Mouse (Mus musculus) midbrain, embryonic 15.5 days (tissue): ENCODE data around the gene Lypd6b. TPM values are rescaled to one million over a fixed set of nuclear protein-coding genes. Genes with fewer than 3 reads are reported as not detected.

Experiments used
- ATAC-seq: fragments of 200-750 bp; cut with Nextera tagmentation; replicated peaks from 2 replicates; pipeline ENCODE4 v1.8.0; 2017; ENCODE audit warnings: moderate TSS enrichment
- H3K27ac ChIP-seq: fragments of 300-500 bp; sonication (generic); 2 replicates; pipeline ENCODE4 v1.5.1; 2015; ENCODE audit warnings: mild to moderate bottlenecking, inconsistent platforms
- H3K27me3 ChIP-seq: fragments of 300-500 bp; sonication (generic); replicated peaks from 2 replicates; pipeline ENCODE4 v1.6.1; 2015; ENCODE audit warnings: inconsistent platforms
- H3K36me3 ChIP-seq: fragments of 300-500 bp; sonication (generic); replicated peaks from 2 replicates; pipeline ENCODE4 v1.6.1; 2015; ENCODE audit warnings: inconsistent platforms
- H3K4me1 ChIP-seq: fragments of 300-500 bp; sonication (generic); 2 replicates; pipeline ENCODE4 v1.6.1; 2015; ENCODE audit warnings: inconsistent platforms
- H3K4me2 ChIP-seq: fragments of 300-500 bp; sonication (generic); 2 replicates; pipeline ENCODE4 v1.6.1; 2015; ENCODE audit warnings: inconsistent platforms, mild to moderate bottlenecking, moderate library complexity
- H3K4me3 ChIP-seq: fragments of 300-500 bp; sonication (generic); 2 replicates; pipeline ENCODE4 v1.5.1; 2015; ENCODE audit warnings: mild to moderate bottlenecking, inconsistent platforms
- H3K9ac ChIP-seq: fragments of 300-500 bp; sonication (generic); 2 replicates; pipeline ENCODE4 v1.6.1; 2015; ENCODE audit warnings: mild to moderate bottlenecking, inconsistent platforms
- H3K9me3 ChIP-seq: fragments of 300-500 bp; sonication (generic); 2 replicates; pipeline ENCODE4 v1.6.1; 2016; ENCODE audit warnings: inconsistent platforms
- WGBS: fragments of 180-500 bp; shearing (Covaris S2); methylation state at CpG from one replicate; pipeline ENCODE4 v1.1.7; 2015; ENCODE audit warnings: mixed read lengths; 5-methylcytosine and 5-hydroxymethylcytosine counted together
- polyA plus RNA-seq: library from polyadenylated mRNA; unstranded; fragments of >200 nt; fragmentation: Nextera tagmentation; extraction: Ambion mirVana; gene quantifications from 2 replicates; pipeline ENCODE4 v1.2.1, GENCODE M21; 2015

Lypd6b gene
- polyA plus RNA-seq, 1 experiment from 2014 or later: 13.7 TPM

GRCm38 (mm10) chr2:49938246-49938645 is 150.8 kb downstream of the Lypd6b start:
- no peak overlapping the region for H3K27ac ChIP-seq
- H3K36me3 ChIP-seq: no peaks in the 10 kb centered on the region
- no peak for ATAC-seq
- no peak overlapping the region for H3K4me3 ChIP-seq
- 81% methylated on average over 8 of the region's 8 CpGs for WGBS
- H3K4me2 ChIP-seq: no peak overlapping the region
- H3K9ac ChIP-seq: no peak overlapping the region
- no peaks in the 10 kb centered on the region for H3K4me1 ChIP-seq
- H3K9me3 ChIP-seq: no peaks in the 10 kb centered on the region
- no peaks in the 10 kb centered on the region for H3K27me3 ChIP-seq

- no peaks in the 10 kb centered on the region for H3K36me3 ChIP-seq
- no peaks in the 10 kb centered on the region for H3K4me1 ChIP-seq
- ATAC-seq: no peak
- H3K27me3 ChIP-seq: no peaks in the 10 kb centered on the region
- H3K9ac ChIP-seq: no peak overlapping the region
- no peak overlapping the region for H3K4me3 ChIP-seq
- H3K27ac ChIP-seq: no peak overlapping the region
- H3K4me2 ChIP-seq: no peak overlapping the region
- 83% methylated on average over 6 of the region's 6 CpGs for WGBS
- no peaks in the 10 kb centered on the region for H3K9me3 ChIP-seq
Measured at GRCm38 (mm10) chr2:49940372-49940771, 152.9 kb downstream of the Lypd6b start.

GRCm38 (mm10) chr2:49942100-49942499 is 154.6 kb downstream of the Lypd6b start:
- Histone ChIP-seq H3K4me3 (no peak overlapping the region), H3K9me3 (no peaks in the 10 kb centered on the region), H3K4me2 (no peak overlapping the region), H3K4me1 (no peaks in the 10 kb centered on the region), H3K27ac (no peak overlapping the region), H3K36me3 (no peaks in the 10 kb centered on the region), H3K9ac (no peak overlapping the region), H3K27me3 (no peaks in the 10 kb centered on the region)
- WGBS: 71% methylated on average over 5 of the region's 5 CpGs
- ATAC-seq: no peak

- H3K4me3 ChIP-seq: no peak overlapping the region
- H3K27ac ChIP-seq: no peak overlapping the region
- peaks cover 7% of the 10 kb centered on the region; the same call in 1 of the 2 replicates for H3K4me1 ChIP-seq
- H3K9ac ChIP-seq: no peak overlapping the region
- no peak for ATAC-seq
- H3K4me2 ChIP-seq: no peak overlapping the region
- WGBS: 77% methylated on average over 4 of the region's 4 CpGs
- no peaks in the 10 kb centered on the region for H3K27me3 ChIP-seq
- H3K9me3 ChIP-seq: no peaks in the 10 kb centered on the region
- H3K36me3 ChIP-seq: no peaks in the 10 kb centered on the region
Measured at GRCm38 (mm10) chr2:49951681-49952080, 164.2 kb downstream of the Lypd6b start.

GRCm38 (mm10) chr2:49952632-49953293 is 165.3 kb downstream of the Lypd6b start:
- ATAC-seq: peak; percentile 73
- Histone ChIP-seq H3K4me3 (no peak overlapping the region), H3K9ac (no peak overlapping the region), H3K27ac (peak overlapping the region; percentile 6; the same call in 1 of the 2 replicates), H3K27me3 (no peaks in the 10 kb centered on the region), H3K4me2 (no peak overlapping the region), H3K4me1 (peaks cover 7% of the 10 kb centered on the region; the same call in 1 of the 2 replicates), H3K9me3 (no peaks in the 10 kb centered on the region), H3K36me3 (no peaks in the 10 kb centered on the region)
- WGBS: 34% methylated on average over 6 of the region's 6 CpGs

GRCm38 (mm10) chr2:49957449-49957848 is 170.0 kb downstream of the Lypd6b start:
- Histone ChIP-seq H3K9me3 (no peaks in the 10 kb centered on the region), H3K36me3 (no peaks in the 10 kb centered on the region), H3K9ac (no peak overlapping the region), H3K4me3 (no peak overlapping the region), H3K4me1 (peaks cover 6% of the 10 kb centered on the region; the same call in 1 of the 2 replicates), H3K4me2 (no peak overlapping the region), H3K27ac (no peak overlapping the region), H3K27me3 (no peaks in the 10 kb centered on the region)
- no peak for ATAC-seq
- 86% methylated on average over 2 of the region's 2 CpGs for WGBS

GRCm38 (mm10) chr2:49961991-49962390 is 174.5 kb downstream of the Lypd6b start:
- WGBS: 93% methylated on average over 2 of the region's 2 CpGs
- no peak overlapping the region for H3K4me3 ChIP-seq

GRCm38 (mm10) chr2:49964899-49965298 is 177.4 kb downstream of the Lypd6b start:
- no peak overlapping the region for H3K4me3 ChIP-seq
- 75% methylated on average over 3 of the region's 3 CpGs for WGBS
- ATAC-seq: no peak
- no peaks in the 10 kb centered on the region for H3K4me1 ChIP-seq
- H3K36me3 ChIP-seq: no peaks in the 10 kb centered on the region
- H3K27me3 ChIP-seq: no peaks in the 10 kb centered on the region
- H3K27ac ChIP-seq: no peak overlapping the region
- no peak overlapping the region for H3K9ac ChIP-seq
- H3K4me2 ChIP-seq: no peak overlapping the region
- H3K9me3 ChIP-seq: no peaks in the 10 kb centered on the region

More at GRCm38 (mm10) chr2:49961991-49962390, 174.5 kb downstream of the Lypd6b start:
- ATAC-seq: no peak
- Histone ChIP-seq H3K36me3 (no peaks in the 10 kb centered on the region), H3K27ac (no peak overlapping the region), H3K9me3 (no peaks in the 10 kb centered on the region), H3K4me2 (no peak overlapping the region), H3K4me1 (no peaks in the 10 kb centered on the region), H3K9ac (no peak overlapping the region), H3K27me3 (no peaks in the 10 kb centered on the region)

- Histone ChIP-seq H3K4me1 (no peaks in the 10 kb centered on the region), H3K4me3 (no peak overlapping the region), H3K9me3 (no peaks in the 10 kb centered on the region), H3K9ac (no peak overlapping the region), H3K36me3 (no peaks in the 10 kb centered on the region), H3K4me2 (no peak overlapping the region), H3K27me3 (no peaks in the 10 kb centered on the region), H3K27ac (no peak overlapping the region)
- 56% methylated on average over 3 of the region's 3 CpGs for WGBS
- no peak for ATAC-seq
Measured at GRCm38 (mm10) chr2:49967748-49968147, 180.3 kb downstream of the Lypd6b start.

GRCm38 (mm10) chr2:49970990-49971389 is 183.5 kb downstream of the Lypd6b start:
- Histone ChIP-seq H3K36me3 (no peaks in the 10 kb centered on the region), H3K9ac (no peak overlapping the region), H3K4me3 (no peak overlapping the region), H3K27me3 (no peaks in the 10 kb centered on the region), H3K27ac (no peak overlapping the region), H3K9me3 (no peaks in the 10 kb centered on the region), H3K4me1 (no peaks in the 10 kb centered on the region), H3K4me2 (no peak overlapping the region)
- ATAC-seq: no peak
- WGBS: 90% methylated on average over 3 of the region's 3 CpGs

GRCm38 (mm10) chr2:49978606-49979005 is 191.1 kb downstream of the Lypd6b start:
- Histone ChIP-seq H3K36me3 (no peaks in the 10 kb centered on the region), H3K4me3 (no peak overlapping the region), H3K4me1 (no peaks in the 10 kb centered on the region), H3K9ac (no peak overlapping the region), H3K4me2 (no peak overlapping the region), H3K27me3 (no peaks in the 10 kb centered on the region), H3K27ac (no peak overlapping the region), H3K9me3 (no peaks in the 10 kb centered on the region)
- no peak for ATAC-seq
- 59% methylated on average over 10 of the region's 10 CpGs for WGBS

- H3K9me3 ChIP-seq: no peaks in the 10 kb centered on the region
- H3K4me2 ChIP-seq: no peak overlapping the region
- H3K4me3 ChIP-seq: no peak overlapping the region
- no peaks in the 10 kb centered on the region for H3K27me3 ChIP-seq
- 91% methylated on average over 3 of the region's 3 CpGs for WGBS
- no peak for ATAC-seq
- H3K9ac ChIP-seq: no peak overlapping the region
- no peaks in the 10 kb centered on the region for H3K36me3 ChIP-seq
- H3K27ac ChIP-seq: no peak overlapping the region
- H3K4me1 ChIP-seq: no peaks in the 10 kb centered on the region
Measured at GRCm38 (mm10) chr2:49979991-49980390, 192.5 kb downstream of the Lypd6b start.

- Histone ChIP-seq H3K9me3 (no peaks in the 10 kb centered on the region), H3K36me3 (no peaks in the 10 kb centered on the region), H3K9ac (no peak overlapping the region), H3K27me3 (no peaks in the 10 kb centered on the region), H3K4me1 (no peaks in the 10 kb centered on the region), H3K4me3 (no peak overlapping the region), H3K4me2 (no peak overlapping the region), H3K27ac (no peak overlapping the region)
- no peak for ATAC-seq
- 69% methylated on average over 5 of the region's 5 CpGs for WGBS
Measured at GRCm38 (mm10) chr2:49983021-49983420, 195.5 kb downstream of the Lypd6b start.
